Mouse (Mus musculus): ENCODE measurements at regions not wholly inside any gene's neighbourhood (a gene's known extent, or its start where the extent isn't known, plus 50 kb on each side); places are given as distances from the start of the nearest gene placed in this dataset.
"Not testable (repeated sequence)": the region's sequence is repeated elsewhere in the genome, so short reads cannot be mapped to it uniquely, and the experiment has no call there.

DNA sequence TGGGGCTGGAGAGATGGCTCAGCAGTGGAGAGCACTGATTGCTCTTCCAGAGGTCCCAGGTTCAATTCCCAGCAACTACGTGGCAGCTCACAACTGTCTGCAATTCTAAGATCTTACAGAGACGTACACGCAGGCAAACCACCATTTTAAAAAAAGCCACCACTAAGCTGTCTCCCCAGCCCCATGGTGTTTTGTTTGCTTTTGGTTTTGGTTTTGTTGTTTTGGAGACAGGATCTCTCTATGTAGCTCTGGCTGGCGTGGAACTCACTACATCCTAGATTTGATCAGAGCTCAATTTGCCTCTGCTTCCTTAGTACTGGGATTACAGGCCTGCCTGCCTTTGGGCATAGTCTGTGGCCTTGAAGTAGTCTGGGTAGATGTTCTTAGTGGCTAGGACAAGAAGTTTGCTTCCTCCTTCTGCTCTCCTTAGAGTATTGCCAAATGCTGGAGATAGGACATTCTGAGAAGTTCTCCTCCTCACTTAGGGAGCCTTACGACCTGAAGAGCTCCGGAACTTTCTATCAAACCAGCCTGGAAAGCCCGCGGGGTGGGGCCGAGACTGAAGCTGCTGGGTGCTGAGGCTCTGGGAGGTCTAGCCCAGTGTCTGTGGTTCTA lies 495.4 kb upstream of the Chrm3 start:
- not testable (repeated sequence) for DNase-seq

DNA sequence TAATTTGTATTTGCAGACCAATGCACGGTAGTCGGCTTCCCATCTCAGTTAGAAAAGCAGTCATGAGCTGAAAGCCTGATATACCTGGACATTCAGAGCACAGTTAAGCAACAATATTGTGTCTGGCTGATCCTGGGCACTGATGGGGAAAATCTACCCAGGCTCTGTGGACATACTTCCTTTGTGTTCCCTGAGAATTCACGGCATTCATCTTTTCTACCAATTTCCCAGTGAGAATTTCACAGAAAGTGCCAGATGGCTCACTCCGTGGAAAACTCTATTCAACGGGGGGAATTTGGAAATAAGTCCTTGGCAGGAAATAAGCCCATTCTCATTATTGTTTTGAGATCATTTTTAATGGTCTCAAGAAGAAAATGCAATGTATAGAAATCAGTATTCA lies 484.6 kb upstream of the Chrm3 start:
- DNase-seq: no peak

- no peak for DNase-seq
These were observed 438.8 kb upstream of the Chrm3 start for GRCm38 (mm10) chr13:10799351-10799913.
